Mouse (Mus musculus): ENCODE results near the gene C5ar1.

GRCm38 (mm10) chr7:16213986-16214385 lies 45.4 kb downstream of the C5ar1 start:
- TF ChIP-seq CTCF (IDR thresholded peaks at IDR 0.05 in 2 of 3, conservative IDR thresholded peaks at IDR 0.05 in 1 of 3; ENCODE audit: control insufficient read depth in 1 of 3, insufficient read depth in 1 of 3, low read depth in 2 of 3, low read length in 3 of 3, poor library complexity in 1 of 3, severe bottlenecking in 1 of 3) (no peak), POLR2A (IDR thresholded peaks at IDR 0.05; ENCODE audit: control insufficient read depth in 1 of 2, insufficient read depth in 1 of 2, low read depth in 1 of 2, low read length in 2 of 2, poor library complexity in 1 of 2) (no peak), CHD1 (IDR thresholded peaks at IDR 0.05; ENCODE audit: low read depth, low read length) (no peak), GABPA (IDR thresholded peaks at IDR 0.05; ENCODE audit: low read depth, low read length) (no peak), USF2 (IDR thresholded peaks at IDR 0.05; ENCODE audit: borderline replicate concordance in 1 of 2, insufficient read depth in 1 of 2, low read depth in 1 of 2, low read length in 2 of 2) (no peak), MXI1 (IDR thresholded peaks at IDR 0.05; ENCODE audit: low read depth, low read length) (no peak), POLR2AphosphoS5 (IDR thresholded peaks at IDR 0.05; ENCODE audit: borderline replicate concordance, low read depth, low read length) (no peak), POLR2AphosphoS2 (IDR thresholded peaks at IDR 0.05; ENCODE audit: low read length) (no peak), NRF1 (IDR thresholded peaks at IDR 0.05; ENCODE audit: insufficient read depth, low read depth, low read length, poor library complexity, severe bottlenecking) (no peak), EP300 (IDR thresholded peaks at IDR 0.05; ENCODE audit: low read depth in 1 of 2, low read length in 2 of 2) (no peak), E2F4 (IDR thresholded peaks at IDR 0.05; ENCODE audit: borderline replicate concordance, low read depth, low read length) (no peak), ELF1 (IDR thresholded peaks at IDR 0.05; ENCODE audit: low read depth, low read length) (no peak), NELFE (IDR thresholded peaks at IDR 0.05; ENCODE audit: low read depth, low read length) (no peak), CHD2 (IDR thresholded peaks at IDR 0.05; ENCODE audit: low read length) (no peak)
